Mouse (Mus musculus) ES-Bruce4 (cell line): Measurements from ENCODE around the gene Tom1l2. TPM values are rescaled to one million over a fixed set of nuclear protein-coding genes. Genes with fewer than 3 reads are reported as not detected.

Experiments
- H3K27ac ChIP-seq: 2 replicates; pipeline ENCODE4 v1.5.1; 2012; ENCODE audit warnings: low read length, inconsistent platforms; ENCODE audit not compliant: insufficient read depth
- H3K27me3 ChIP-seq: 2 replicates; pipeline ENCODE4 v1.6.1; 2012; ENCODE audit warnings: mild to moderate bottlenecking, low read length, inconsistent platforms; ENCODE audit not compliant: control insufficient read depth, poor library complexity, insufficient read depth, severe bottlenecking
- H3K36me3 ChIP-seq: 2 replicates; pipeline ENCODE4 v1.6.1; 2012; ENCODE audit warnings: inconsistent platforms, mild to moderate bottlenecking, low read length, moderate library complexity; ENCODE audit not compliant: control insufficient read depth, poor library complexity, insufficient read depth, severe bottlenecking
- H3K4me1 ChIP-seq: one replicate; pipeline ENCODE4 v1.8.1; 2011; ENCODE audit warnings: low read length; ENCODE audit not compliant: control insufficient read depth, insufficient read depth
- H3K4me3 ChIP-seq: 2 replicates; pipeline ENCODE4 v1.5.1; 2011; ENCODE audit warnings: low read depth, mild to moderate bottlenecking, low read length
- H3K9ac ChIP-seq: 2 replicates; pipeline ENCODE4 v1.6.1; 2012; ENCODE audit warnings: low read depth, mild to moderate bottlenecking, inconsistent platforms; ENCODE audit not compliant: poor library complexity, severe bottlenecking
- H3K9me3 ChIP-seq: replicated peaks from 2 replicates; pipeline ENCODE4 v1.6.1; 2012; ENCODE audit warnings: mild to moderate bottlenecking, low read length, inconsistent platforms; ENCODE audit not compliant: control insufficient read depth, poor library complexity, insufficient read depth, severe bottlenecking
- CTCF ChIP-seq: IDR thresholded peaks from one replicate; pipeline ENCODE4 v1.8.1; 2011; ENCODE audit warnings: low read depth, low read length
- EP300 ChIP-seq: IDR thresholded peaks from 2 replicates; pipeline ENCODE4 v1.6.1; 2011; ENCODE audit warnings: low read depth, low read length; ENCODE audit not compliant: insufficient read depth
- POLR2A ChIP-seq: IDR thresholded peaks from one replicate; pipeline ENCODE4 v1.8.1; 2011; ENCODE audit warnings: low read length; ENCODE audit not compliant: insufficient read depth
- polyA plus RNA-seq: library from polyadenylated mRNA; stranded (reverse); fragments of >200 nt; gene quantifications from 2 replicates; pipeline ENCODE4 v1.2.4, GENCODE M21; 2011; ENCODE audit warnings: low read depth; ENCODE audit not compliant: missing spikeins, insufficient read depth, insufficient read length

The Tom1l2 gene
- polyA plus RNA-seq, 1 experiment = 9.9 TPM

- TF ChIP-seq POLR2A (no peak), EP300 (no peak), CTCF (no peak)
- Histone ChIP-seq H3K4me1 (peaks cover 6% of the 10 kb centered on the region), H3K4me3 (no peak overlapping the region), H3K27ac (no peak overlapping the region), H3K36me3 (no peaks in the 10 kb centered on the region), H3K9me3 (no peaks in the 10 kb centered on the region), H3K27me3 (no peaks in the 10 kb centered on the region), H3K9ac (no peak overlapping the region)
Measured at GRCm38 (mm10) chr11:60249885-60250284, 102.8 kb downstream of the Tom1l2 start.

GRCm38 (mm10) chr11:60248596-60249404, 103.9 kb downstream of the Tom1l2 start:
- Histone ChIP-seq H3K9ac (no peak overlapping the region), H3K4me3 (no peak overlapping the region), H3K4me1 (peaks cover 6% of the 10 kb centered on the region), H3K27me3 (no peaks in the 10 kb centered on the region), H3K9me3 (no peaks in the 10 kb centered on the region), H3K27ac (peak overlapping the region; percentile 62; the same call in 1 of the 2 replicates), H3K36me3 (no peaks in the 10 kb centered on the region)
- TF ChIP-seq EP300 (peak; percentile 81), POLR2A (no peak), CTCF (peak; percentile 40)

- Histone ChIP-seq H3K9me3 (no peaks in the 10 kb centered on the region), H3K4me1 (peaks cover 6% of the 10 kb centered on the region), H3K4me3 (no peak overlapping the region), H3K9ac (no peak overlapping the region), H3K27me3 (no peaks in the 10 kb centered on the region), H3K27ac (peak overlapping the region; percentile 62; the same call in 1 of the 2 replicates), H3K36me3 (no peaks in the 10 kb centered on the region)
- TF ChIP-seq EP300 (peak; percentile 55; the same call in 1 of the 2 replicates), CTCF (no peak), POLR2A (no peak)
Measured at GRCm38 (mm10) chr11:60247753-60248550, 104.8 kb downstream of the Tom1l2 start.

GRCm38 (mm10) chr11:60246077-60246476, 106.6 kb downstream of the Tom1l2 start:
- Histone ChIP-seq H3K9me3 (no peaks in the 10 kb centered on the region), H3K36me3 (no peaks in the 10 kb centered on the region), H3K9ac (no peak overlapping the region), H3K27me3 (no peaks in the 10 kb centered on the region), H3K4me3 (no peak overlapping the region), H3K4me1 (peaks cover 6% of the 10 kb centered on the region), H3K27ac (no peak overlapping the region)
- TF ChIP-seq POLR2A (no peak), EP300 (no peak), CTCF (no peak)

- H3K36me3 ChIP-seq = no peaks in the 10 kb centered on the region
- no peaks in the 10 kb centered on the region for H3K27me3 ChIP-seq
- no peak for TF ChIP-seq POLR2A
- no peak for TF ChIP-seq CTCF
- no peak for TF ChIP-seq EP300
- no peak overlapping the region for H3K27ac ChIP-seq
- peaks cover 6% of the 10 kb centered on the region for H3K4me1 ChIP-seq
- H3K9ac ChIP-seq = no peak overlapping the region
- no peaks in the 10 kb centered on the region for H3K9me3 ChIP-seq
- H3K4me3 ChIP-seq = no peak overlapping the region
Measured at GRCm38 (mm10) chr11:60244503-60245143, 108.1 kb downstream of the Tom1l2 start.
